Mouse (Mus musculus): Measurements from ENCODE around the gene Ercc5. TPM values are rescaled to one million over a fixed set of nuclear protein-coding genes. Genes with fewer than 3 reads are reported as not detected.

The Ercc5 gene
- polyA plus RNA-seq (2012; ENCODE audit: low replicate concordance) = 4.1 and 4.6 TPM in 2 replicates

DNA sequence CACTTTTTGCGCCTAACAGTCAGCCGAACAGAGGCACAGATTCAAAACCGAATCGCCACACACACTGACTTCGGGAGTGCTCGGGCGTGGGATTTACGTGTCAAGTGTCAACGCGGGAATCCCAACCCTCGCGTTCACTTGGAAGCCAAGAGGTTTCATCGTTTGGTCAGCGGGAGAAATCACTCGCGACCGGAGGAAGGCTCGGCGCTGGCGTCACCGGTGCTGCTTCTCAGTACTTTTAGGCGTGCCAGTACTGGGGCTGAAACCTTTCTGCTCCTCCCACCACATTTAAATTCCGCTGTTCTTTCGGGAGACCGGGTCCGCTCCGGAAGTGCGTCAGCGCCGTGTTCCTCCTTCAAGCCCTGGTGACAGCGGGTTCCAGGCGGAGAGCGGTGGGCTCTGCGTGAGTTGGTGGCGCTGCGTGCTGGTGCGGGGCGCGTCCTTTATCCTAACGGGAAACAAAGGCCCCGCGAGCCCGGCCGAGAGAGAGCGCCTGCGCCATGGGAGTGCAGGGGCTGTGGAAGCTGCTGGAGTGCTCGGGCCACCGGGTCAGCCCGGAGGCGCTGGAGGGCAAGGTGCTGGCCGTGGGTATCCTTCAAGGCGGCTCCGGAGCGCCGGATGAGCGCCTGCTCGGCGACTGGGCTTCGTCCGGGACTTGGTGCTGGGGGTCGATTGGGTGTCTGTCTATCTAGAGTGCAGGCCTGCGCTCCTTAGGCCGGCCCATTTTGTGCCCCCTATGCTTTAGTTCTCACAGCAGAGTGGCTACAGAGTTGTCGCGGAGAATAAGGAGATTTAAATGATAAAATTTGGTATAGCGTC is at the start of gene Ercc5:
Gene Ercc5, plus strand, starts transcription at position 182 of the 819 bp plus-strand sequence.

GRCm38 (mm10) chr1:44102259-44102717 is 45.3 kb upstream of the Ercc5 start, which contains the start of gene Tex30:
TSS of gene Tex30 (minus strand) at chr1:44102441.

GRCm38 (mm10) chr1:44118239-44119054 is 29.1 kb upstream of the Ercc5 start, which contains the start of the genes Kdelc1 and Bivm:
TSS of gene Kdelc1 (minus strand) at chr1:44118808.
TSS of gene Bivm (plus strand) at chr1:44118957.

GRCm38 (mm10) chr1:44218876-44219275 is 71.3 kb downstream of the Ercc5 start, which contains the start of gene Mettl21e:
TSS of gene Mettl21e (minus strand) at chr1:44218961.

Other genes with a start within 250 kb of the Ercc5 start
- 9.7 and 9.9 TPM in 2 replicates for gene Tpp2, start 214.1 kb upstream of the Ercc5 start, polyA plus RNA-seq (2012; ENCODE audit: low replicate concordance)
- not detected in 2 replicates for gene Mettl21c, start 127.7 kb upstream of the Ercc5 start, polyA plus RNA-seq (2012; ENCODE audit: low replicate concordance)
- gene Gm8251, start 85.8 kb upstream of the Ercc5 start, polyA plus RNA-seq (2012; ENCODE audit: low replicate concordance) = 0.06 and 0.07 TPM in 2 replicates
- gene Tex30, start 45.3 kb upstream of the Ercc5 start, polyA plus RNA-seq (2012; ENCODE audit: low replicate concordance) = 3.3 and 4.5 TPM in 2 replicates
- 0.72 and 1.7 TPM in 2 replicates for gene Kdelc1, start 28.9 kb upstream of the Ercc5 start, polyA plus RNA-seq (2012; ENCODE audit: low replicate concordance)
- gene Bivm, start 28.8 kb upstream of the Ercc5 start, polyA plus RNA-seq (2012; ENCODE audit: low replicate concordance) = 2.5 and 3.5 TPM in 2 replicates
- not detected in 2 replicates for gene Mettl21e, start 71.2 kb downstream of the Ercc5 start, polyA plus RNA-seq (2012; ENCODE audit: low replicate concordance)